Mouse (Mus musculus) C2C12 (cell line): Measurements from ENCODE around the gene Fut11. TPM values are rescaled to one million over a fixed set of nuclear protein-coding genes. Genes with fewer than 3 reads are reported as not detected.

Experiments used
- H3K27me3 ChIP-seq: one replicate; pipeline ENCODE4 v1.6.1; 2011; ENCODE audit not compliant: control insufficient read depth, insufficient read depth, insufficient read length
- H3K36me3 ChIP-seq: one replicate; pipeline ENCODE4 v1.6.1; 2011; ENCODE audit not compliant: control insufficient read depth, insufficient read depth
- H3K4me3 ChIP-seq: one replicate; pipeline ENCODE4 v1.5.1; 2011; ENCODE audit warnings: mild to moderate bottlenecking, control low read depth; ENCODE audit not compliant: poor library complexity, insufficient read depth, severe bottlenecking
- H3K79me2 ChIP-seq: one replicate; pipeline ENCODE4 v1.6.1; 2011; ENCODE audit not compliant: control insufficient read depth, insufficient read depth
- H3K79me3 ChIP-seq: one replicate; pipeline ENCODE4 v1.6.1; 2011; ENCODE audit warnings: low read depth, control low read depth
- H3ac ChIP-seq: one replicate; pipeline ENCODE3; 2011; ENCODE audit warnings: low read depth; ENCODE audit not compliant: control insufficient read depth, insufficient read length
- CEBPB ChIP-seq: IDR thresholded peaks from one replicate; pipeline ENCODE4 v1.6.1; 2011; ENCODE audit warnings: low read depth, mild to moderate bottlenecking, control low read depth, moderate library complexity
- CTCF ChIP-seq: IDR thresholded peaks from one replicate; pipeline ENCODE4 v1.5.1; 2011; ENCODE audit not compliant: control insufficient read depth, insufficient read depth, insufficient read length
- FOSL1 ChIP-seq: IDR thresholded peaks from one replicate; pipeline ENCODE4 v1.8.0; 2011; ENCODE audit warnings: mild to moderate bottlenecking, low read length; ENCODE audit not compliant: poor library complexity, insufficient read depth, severe bottlenecking
- MAX ChIP-seq: IDR thresholded peaks from one replicate; pipeline ENCODE4 v1.6.1; 2011; ENCODE audit warnings: mild to moderate bottlenecking, control low read depth
- MYOD1 ChIP-seq: IDR thresholded peaks from one replicate; pipeline ENCODE4 v1.6.1; 2011; ENCODE audit warnings: low read depth; ENCODE audit not compliant: control insufficient read depth, insufficient read length
- MYOG ChIP-seq: IDR thresholded peaks from one replicate; pipeline ENCODE4 v1.6.1; 2011; ENCODE audit not compliant: control insufficient read depth, insufficient read length; ENCODE audit errors: extremely low read depth
- USF1 ChIP-seq: IDR thresholded peaks from one replicate; pipeline ENCODE4 v1.6.1; 2011; ENCODE audit warnings: low read depth, mild to moderate bottlenecking, control low read depth, moderate library complexity
- polyA plus RNA-seq: library from polyadenylated mRNA; unstranded; fragments of >200 nt; fragmentation: generic; extraction: Trizol; gene quantifications from one replicate; pipeline ENCODE4 v1.2.1, GENCODE M21; 2012; ENCODE audit warnings: missing spikeins

Gene Fut11
- polyA plus RNA-seq, 1 experiment: 6.3 TPM

DNA sequence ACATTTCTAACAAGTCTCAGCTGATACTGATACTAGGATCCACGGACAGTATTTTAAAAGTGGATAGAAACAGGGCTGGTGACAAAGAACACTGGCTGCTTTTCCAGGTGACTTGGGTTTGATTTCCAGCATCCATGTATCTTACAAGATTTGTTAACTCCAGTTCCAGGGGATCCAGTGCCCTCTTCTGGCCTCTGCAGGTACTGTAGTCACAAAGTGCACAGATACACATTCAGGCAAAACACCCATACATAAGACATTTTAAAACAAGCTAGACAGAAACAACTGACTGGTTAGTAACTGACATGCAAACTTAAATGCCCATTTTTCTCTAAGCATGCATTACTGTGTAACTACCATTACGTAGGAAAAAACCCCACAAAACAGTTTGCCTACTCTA, 21.8 kb upstream of the Fut11 start:
- peaks cover 31% of the 10 kb centered on the region for H3K79me3 ChIP-seq
- TF ChIP-seq MYOG (no peak), MAX (no peak), FOSL1 (no peak), USF1 (no peak), MYOD1 (no peak), CEBPB (no peak), CTCF (no peak)
- no peaks in the 10 kb centered on the region for H3K27me3 ChIP-seq
- H3K79me2 ChIP-seq: peaks cover 37% of the 10 kb centered on the region
- no peak overlapping the region for H3ac ChIP-seq
- no peak overlapping the region for H3K4me3 ChIP-seq
- H3K36me3 ChIP-seq: peaks cover 23% of the 10 kb centered on the region

GRCm38 (mm10) chr14:20673735-20674063, 21.1 kb upstream of the Fut11 start:
- Histone ChIP-seq H3K4me3 (peak overlapping the region; percentile 83), H3K79me2 (peaks cover 44% of the 10 kb centered on the region), H3K27me3 (no peaks in the 10 kb centered on the region), H3K79me3 (peaks cover 38% of the 10 kb centered on the region), H3ac (peak overlapping the region; percentile 4), H3K36me3 (peaks cover 31% of the 10 kb centered on the region)
- TF ChIP-seq MYOD1 (no peak), FOSL1 (no peak), CEBPB (no peak), CTCF (no peak), MYOG (no peak), USF1 (no peak), MAX (peak; percentile 68)

- TF ChIP-seq MYOD1 (no peak), USF1 (no peak), CTCF (no peak), MYOG (no peak), MAX (no peak)
- H3K36me3 ChIP-seq: peaks cover 36% of the 10 kb centered on the region
- H3K79me2 ChIP-seq: peaks cover 50% of the 10 kb centered on the region
- H3K27me3 ChIP-seq: no peaks in the 10 kb centered on the region
- H3K79me3 ChIP-seq: peaks cover 39% of the 10 kb centered on the region
- H3ac ChIP-seq: peak within 1 kb of the TSS; percentile 55
- peak within 1 kb of the TSS; percentile 83 for H3K4me3 ChIP-seq
These were observed 20.5 kb upstream of the Fut11 start, which contains the start of gene Sec24c for GRCm38 (mm10) chr14:20674064-20674833. Sec24c (plus strand) TSS chr14:20674308.

- H3ac ChIP-seq: no peak overlapping the region
- no peaks in the 10 kb centered on the region for H3K27me3 ChIP-seq
- peaks cover 46% of the 10 kb centered on the region for H3K79me3 ChIP-seq
- H3K79me2 ChIP-seq: peaks cover 66% of the 10 kb centered on the region
- TF ChIP-seq USF1 (no peak), CEBPB (no peak), MYOD1 (no peak), FOSL1 (no peak), MYOG (no peak), MAX (no peak), CTCF (no peak)
- H3K36me3 ChIP-seq: peaks cover 73% of the 10 kb centered on the region
- H3K4me3 ChIP-seq: no peak overlapping the region
These were observed 16.9 kb upstream of the Fut11 start for GRCm38 (mm10) chr14:20677906-20678305.

GRCm38 (mm10) chr14:20681742-20682141, 13.0 kb upstream of the Fut11 start:
- H3K4me3 ChIP-seq: no peak overlapping the region
- peaks cover 24% of the 10 kb centered on the region for H3K79me3 ChIP-seq
- H3ac ChIP-seq: no peak overlapping the region
- TF ChIP-seq FOSL1: no peak
- no peak for TF ChIP-seq CEBPB
- no peak for TF ChIP-seq MAX
- TF ChIP-seq MYOD1: no peak
- no peak for TF ChIP-seq USF1
- no peak for TF ChIP-seq MYOG
- no peak for TF ChIP-seq CTCF
- peaks cover 99% of the 10 kb centered on the region for H3K36me3 ChIP-seq
- no peaks in the 10 kb centered on the region for H3K27me3 ChIP-seq
- peaks cover 42% of the 10 kb centered on the region for H3K79me2 ChIP-seq

DNA sequence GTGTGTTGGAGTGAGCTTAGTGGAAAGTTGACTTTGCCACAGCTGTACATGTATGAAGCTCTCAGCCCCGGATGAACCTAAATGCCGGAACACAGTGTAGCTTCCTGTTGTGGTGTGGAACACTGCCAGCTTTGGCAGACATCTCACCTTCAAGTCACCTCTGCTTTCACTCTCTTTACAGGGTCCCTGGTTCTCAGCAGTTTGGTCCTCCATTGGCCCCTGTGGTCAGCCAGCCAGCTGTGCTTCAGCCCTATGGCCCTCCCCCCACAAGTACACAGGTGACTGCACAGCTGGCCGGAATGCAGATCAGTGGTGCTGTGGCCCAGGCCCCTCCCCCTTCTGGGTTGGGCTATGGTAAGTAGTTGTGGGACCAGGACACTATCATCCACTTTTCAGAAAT, 12.3 kb upstream of the Fut11 start:
- Histone ChIP-seq H3K27me3 (no peaks in the 10 kb centered on the region), H3K4me3 (no peak overlapping the region), H3ac (no peak overlapping the region), H3K79me3 (peaks cover 20% of the 10 kb centered on the region), H3K79me2 (peaks cover 34% of the 10 kb centered on the region), H3K36me3 (peaks cover 99% of the 10 kb centered on the region)
- TF ChIP-seq CTCF: no peak
- TF ChIP-seq MYOG: no peak
- no peak for TF ChIP-seq FOSL1
- no peak for TF ChIP-seq MAX
- no peak for TF ChIP-seq MYOD1
- no peak for TF ChIP-seq CEBPB
- TF ChIP-seq USF1: no peak
